Mouse (Mus musculus) forebrain, embryonic 14.5 days (tissue): ENCODE results near the gene Timm17a. TPM values are rescaled to one million over a fixed set of nuclear protein-coding genes. Genes with fewer than 3 reads are reported as not detected.

ENCODE experiments used
- ATAC-seq: fragments of 200-750 bp; cut with Nextera tagmentation; 2 replicates; pipeline ENCODE4 v1.8.0; 2017; ENCODE audit warnings: mild to moderate bottlenecking, moderate library complexity
- DNase-seq: peaks from one replicate; pipeline ENCODE4 v3.0.0-alpha.2; 2015; ENCODE audit warnings: low spot score
- H3K27ac ChIP-seq: fragments of 300-500 bp; sonication (generic); 2 replicates; pipeline ENCODE4 v1.5.1; 2014; ENCODE audit warnings: low read depth, mild to moderate bottlenecking, control low read depth, low read length, moderate library complexity
- H3K27me3 ChIP-seq: fragments of 300-500 bp; sonication (generic); replicated peaks from 2 replicates; pipeline ENCODE4 v1.6.1; 2014; ENCODE audit warnings: low read length, control low read depth, mixed read lengths; ENCODE audit not compliant: control insufficient read depth, insufficient read depth
- H3K36me3 ChIP-seq: fragments of 300-500 bp; sonication (generic); 2 replicates; pipeline ENCODE4 v1.6.1; 2014; ENCODE audit warnings: low read length, control low read depth; ENCODE audit not compliant: control insufficient read depth, insufficient read depth
- H3K4me1 ChIP-seq: fragments of 300-500 bp; sonication (generic); 2 replicates; pipeline ENCODE4 v1.6.1; 2014; ENCODE audit warnings: antibody characterized with exemption, low read length, control low read depth; ENCODE audit not compliant: control insufficient read depth, insufficient read depth
- H3K4me2 ChIP-seq: fragments of 300-500 bp; sonication (generic); 2 replicates; pipeline ENCODE4 v1.6.1; 2014; ENCODE audit warnings: mild to moderate bottlenecking, control low read depth, low read length
- H3K4me3 ChIP-seq: fragments of 300-500 bp; sonication (generic); 2 replicates; pipeline ENCODE4 v1.5.1; 2014; ENCODE audit warnings: low read depth, low read length, control low read depth
- H3K9ac ChIP-seq: fragments of 300-500 bp; sonication (generic); 2 replicates; pipeline ENCODE4 v1.6.1; 2014; ENCODE audit warnings: mild to moderate bottlenecking, low read length, control low read depth, moderate library complexity
- H3K9me3 ChIP-seq: fragments of 300-500 bp; sonication (generic); replicated peaks from 2 replicates; pipeline ENCODE4 v1.6.1; 2016; ENCODE audit warnings: low read length, control low read depth, mixed read lengths; ENCODE audit not compliant: control insufficient read depth
- WGBS: fragments of 180-500 bp; shearing (Covaris S2); extraction: QIAGEN DNeasy Blood & Tissue Kit; methylation state at CpG from one replicate; pipeline ENCODE4 v1.1.7; 2014; 5-methylcytosine and 5-hydroxymethylcytosine counted together
- polyA plus RNA-seq: library from polyadenylated mRNA; unstranded; fragments of >200 nt; fragmentation: Nextera tagmentation; extraction: Ambion mirVana; gene quantifications from 2 replicates; pipeline ENCODE4 v1.2.1, GENCODE M21; 2014

The Timm17a gene
- polyA plus RNA-seq, 1 experiment from 2014 or later: 148 TPM

GRCm38 (mm10) chr1:135283826-135284291 lies 29.7 kb downstream of the Timm17a start, which contains the start of gene Rnpep:
TSS of gene Rnpep (minus strand) at chr1:135284084.
- peak within 1 kb of the TSS; percentile 78 for H3K4me2 ChIP-seq
- peaks cover 12% of the 10 kb centered on the region for H3K4me1 ChIP-seq
- ATAC-seq: peak; percentile 93

GRCm38 (mm10) chr1:135283287-135283825 lies 30.2 kb downstream of the Timm17a start:
- Histone ChIP-seq H3K4me2 (peak overlapping the region; percentile 78), H3K36me3 (peaks cover 6% of the 10 kb centered on the region), H3K9ac (peak overlapping the region; percentile 94), H3K9me3 (no peaks in the 10 kb centered on the region), H3K4me3 (peak overlapping the region; percentile 85), H3K27ac (peak overlapping the region; percentile 88), H3K27me3 (no peaks in the 10 kb centered on the region), H3K4me1 (peaks cover 12% of the 10 kb centered on the region)
- ATAC-seq: peak; percentile 83
- peak; percentile 68 for DNase-seq
- under 1% methylated on average over 42 of the region's 48 CpGs for WGBS

More at GRCm38 (mm10) chr1:135283826-135284291, 29.7 kb downstream of the Timm17a start, which contains the start of gene Rnpep:
- H3K36me3 ChIP-seq: peaks cover under 1% of the 10 kb centered on the region
- H3K9ac ChIP-seq: peak within 1 kb of the TSS; percentile 94
- H3K27me3 ChIP-seq: no peaks in the 10 kb centered on the region
- WGBS: 0% methylated on average over 39 of the region's 39 CpGs
- peak; percentile 81 for DNase-seq
- H3K9me3 ChIP-seq: no peaks in the 10 kb centered on the region
- peak within 1 kb of the TSS; percentile 85 for H3K4me3 ChIP-seq
- H3K27ac ChIP-seq: peak within 1 kb of the TSS; percentile 88

- Histone ChIP-seq H3K36me3 (peaks cover 12% of the 10 kb centered on the region), H3K9ac (peak overlapping the region; percentile 94), H3K4me3 (peak overlapping the region; percentile 85), H3K9me3 (no peaks in the 10 kb centered on the region), H3K27ac (peak overlapping the region; percentile 88; the same call in 1 of the 2 replicates), H3K4me1 (peaks cover 12% of the 10 kb centered on the region), H3K27me3 (no peaks in the 10 kb centered on the region), H3K4me2 (peak overlapping the region; percentile 78)
- DNase-seq (peak; percentile 27), ATAC-seq (no peak)
- WGBS: 34% methylated on average over 13 of the region's 13 CpGs
Observed at GRCm38 (mm10) chr1:135282536-135283286, 30.9 kb downstream of the Timm17a start.

GRCm38 (mm10) chr1:135281841-135282240 lies 31.7 kb downstream of the Timm17a start:
- Histone ChIP-seq H3K9me3 (no peaks in the 10 kb centered on the region), H3K4me3 (no peak overlapping the region), H3K4me1 (peaks cover 12% of the 10 kb centered on the region), H3K4me2 (no peak overlapping the region), H3K36me3 (peaks cover 21% of the 10 kb centered on the region), H3K27ac (no peak overlapping the region), H3K9ac (no peak overlapping the region), H3K27me3 (no peaks in the 10 kb centered on the region)
- no peak for DNase-seq
- 94% methylated on average over 17 of the region's 17 CpGs for WGBS
- ATAC-seq: no peak

GRCm38 (mm10) chr1:135280646-135281045 lies 32.9 kb downstream of the Timm17a start:
- WGBS: 52% methylated on average over 9 of the region's 9 CpGs
- Histone ChIP-seq H3K4me3 (no peak overlapping the region), H3K4me2 (no peak overlapping the region), H3K4me1 (peaks cover 12% of the 10 kb centered on the region), H3K36me3 (peaks cover 32% of the 10 kb centered on the region), H3K27me3 (no peaks in the 10 kb centered on the region), H3K9ac (no peak overlapping the region), H3K27ac (no peak overlapping the region), H3K9me3 (no peaks in the 10 kb centered on the region)
- ATAC-seq: no peak; the same call in 1 of the 2 replicates
- peak; percentile 79 for DNase-seq

- H3K4me3 ChIP-seq: no peak overlapping the region
- H3K36me3 ChIP-seq: peaks cover 54% of the 10 kb centered on the region
- no peak overlapping the region for H3K9ac ChIP-seq
- WGBS: 69% methylated on average over 9 of the region's 9 CpGs
- no peaks in the 10 kb centered on the region for H3K4me1 ChIP-seq
- H3K9me3 ChIP-seq: no peaks in the 10 kb centered on the region
- no peaks in the 10 kb centered on the region for H3K27me3 ChIP-seq
- no peak overlapping the region for H3K27ac ChIP-seq
- DNase-seq: no peak
- no peak overlapping the region for H3K4me2 ChIP-seq
- ATAC-seq: no peak
Observed at GRCm38 (mm10) chr1:135271371-135271770, 42.2 kb downstream of the Timm17a start.

GRCm38 (mm10) chr1:135267663-135268446 lies 45.7 kb downstream of the Timm17a start:
- no peak for ATAC-seq
- H3K36me3 ChIP-seq: peaks cover 71% of the 10 kb centered on the region

GRCm38 (mm10) chr1:135265834-135266233 lies 47.7 kb downstream of the Timm17a start:
- 92% methylated on average over 5 of the region's 5 CpGs for WGBS
- H3K4me2 ChIP-seq: no peak overlapping the region
- no peaks in the 10 kb centered on the region for H3K4me1 ChIP-seq
- no peak for DNase-seq
- H3K9ac ChIP-seq: no peak overlapping the region
- H3K27ac ChIP-seq: no peak overlapping the region
- no peak for ATAC-seq
- no peaks in the 10 kb centered on the region for H3K9me3 ChIP-seq
- no peaks in the 10 kb centered on the region for H3K27me3 ChIP-seq
- H3K36me3 ChIP-seq: peaks cover 70% of the 10 kb centered on the region
- no peak overlapping the region for H3K4me3 ChIP-seq

More at GRCm38 (mm10) chr1:135267663-135268446, 45.7 kb downstream of the Timm17a start:
- Histone ChIP-seq H3K4me3 (no peak overlapping the region), H3K4me1 (no peaks in the 10 kb centered on the region), H3K4me2 (no peak overlapping the region), H3K9ac (no peak overlapping the region), H3K9me3 (no peaks in the 10 kb centered on the region), H3K27ac (no peak overlapping the region), H3K27me3 (no peaks in the 10 kb centered on the region)
- no peak for DNase-seq
- 92% methylated on average over 10 of the region's 10 CpGs for WGBS
